In the genomic region with DNA sequence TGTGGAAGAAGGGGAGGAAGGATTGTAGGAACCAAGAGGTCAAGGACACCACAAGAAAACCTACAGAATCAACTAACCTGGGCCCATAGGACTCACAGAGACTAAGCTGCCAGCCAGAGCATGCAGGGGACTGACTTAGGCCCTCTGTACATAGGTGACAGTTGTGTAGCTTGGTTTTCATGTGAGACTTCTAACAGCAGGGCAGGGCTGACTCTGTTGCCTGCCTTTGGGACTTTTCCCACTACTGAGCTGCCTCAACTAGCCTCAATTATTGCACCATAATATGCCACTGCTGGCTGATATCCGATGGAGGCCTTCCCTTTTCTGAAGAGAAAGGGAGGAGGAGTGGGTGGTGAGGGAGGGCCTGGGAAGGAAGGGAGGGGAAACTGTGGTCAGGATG, we compare ENCODE assay signal across 29 mouse cellular contexts. TPM values are rescaled to one million over a fixed set of nuclear protein-coding genes. Genes with fewer than 3 reads are reported as not detected.
DNase-seq lines count a peak whose midpoint lies in the region; ATAC-seq and TF ChIP-seq lines count a peak whose summit lies in the region.
"Had no signal": no experiment of that assay in that cellular context is flagged by ENCODE, and none has a peak within 500 bp of the region (broad histone marks: within the 10 kb centered on the region; RNA-seq: fewer than 3 reads in every experiment).

No protein-coding gene starts in this region.

- H3K4me1 ChIP-seq in liver, embryonic 12.5 days = peaks cover 28% of the 10 kb centered on the region
- no peaks in the 10 kb centered on the region; the same call in 1 of the 2 replicates for H3K4me1 ChIP-seq in liver, embryonic 11.5 days (replicated peaks; ENCODE audit: control insufficient read depth, insufficient read depth, low read length)
- peaks cover 9% of the 10 kb centered on the region for H3K4me1 ChIP-seq in liver, embryonic 15.5 days (replicated peaks)
- no peaks in the 10 kb centered on the region for H3K4me1 ChIP-seq in intestine, postnatal 0 days (replicated peaks; ENCODE audit: control insufficient read depth, insufficient read depth, low read length)
- H3K4me1 ChIP-seq in midbrain, embryonic 11.5 days (ENCODE audit: control insufficient read depth, insufficient read depth, low read length) = no peaks in the 10 kb centered on the region
- H3K4me1 ChIP-seq: embryonic facial prominence, embryonic 10.5 days; embryonic facial prominence, embryonic 13.5 days; forebrain, embryonic 12.5 days; forebrain, embryonic 15.5 days; heart, embryonic 12.5 days; heart, embryonic 15.5 days; hindbrain, embryonic 10.5 days; hindbrain, embryonic 13.5 days had no signal

- H3K4me2 ChIP-seq in liver, embryonic 12.5 days = no peak overlapping the region
- H3K4me2 ChIP-seq in liver, embryonic 11.5 days = no peak overlapping the region
- no peak overlapping the region for H3K4me2 ChIP-seq in liver, embryonic 15.5 days
- no peak overlapping the region for H3K4me2 ChIP-seq in intestine, postnatal 0 days (replicated peaks; ENCODE audit: low read depth)
- no peak overlapping the region for H3K4me2 ChIP-seq in midbrain, embryonic 11.5 days
- H3K4me2 ChIP-seq: embryonic facial prominence, embryonic 13.5 days; forebrain, embryonic 12.5 days; forebrain, embryonic 15.5 days; heart, embryonic 12.5 days; heart, embryonic 15.5 days; hindbrain, embryonic 13.5 days had no signal

- peaks cover 76% of the 10 kb centered on the region for H3K36me3 ChIP-seq in liver, embryonic 12.5 days
- peaks cover 15% of the 10 kb centered on the region for H3K36me3 ChIP-seq in liver, embryonic 11.5 days (ENCODE audit: control insufficient read depth, insufficient read depth, low read length)
- H3K36me3 ChIP-seq in liver, embryonic 15.5 days (replicated peaks) = peaks cover 38% of the 10 kb centered on the region
- peaks cover 34% of the 10 kb centered on the region for H3K36me3 ChIP-seq in intestine, postnatal 0 days (ENCODE audit: control insufficient read depth, insufficient read depth)
- H3K36me3 ChIP-seq in midbrain, embryonic 11.5 days (ENCODE audit: control insufficient read depth, insufficient read depth, low read length) = no peaks in the 10 kb centered on the region; the same call in 1 of the 2 replicates

- ATAC-seq in liver, embryonic 12.5 days = no peak
- ATAC-seq in liver, embryonic 11.5 days (replicated peaks; ENCODE audit: low FRiP score) = no peak
- ATAC-seq in granulocyte monocyte progenitor cell, adult 5-6 weeks (replicated peaks; ENCODE audit: poor library complexity, severe bottlenecking) = 0 out of 2 replicates have a peak, but pooled peaks have one; percentile 27
- ATAC-seq in liver, embryonic 15.5 days (ENCODE audit: insufficient read depth) = no peak
- no peak for ATAC-seq in intestine, postnatal 0 days
- no peak for ATAC-seq in midbrain, embryonic 11.5 days (ENCODE audit: low FRiP score)
- ATAC-seq: CD4-positive, CD25-positive, alpha-beta regulatory T cell, adult 4 months; forebrain, embryonic 15.5 days; hindbrain, embryonic 16.5 days had no signal

- WGBS in liver, embryonic 12.5 days (ENCODE audit: insufficient replicate concordance) = 59% methylated on average over 1 of the region's 1 CpGs
- WGBS in liver, embryonic 11.5 days = 81% methylated on average over 1 of the region's 1 CpGs
- WGBS in liver, embryonic 15.5 days (ENCODE audit: insufficient replicate concordance) = 52% methylated on average over 1 of the region's 1 CpGs
- WGBS in intestine, postnatal 0 days = 43% methylated on average over 1 of the region's 1 CpGs
- WGBS in midbrain, embryonic 11.5 days = 100% methylated on average over 1 of the region's 1 CpGs

- H3K9ac ChIP-seq in liver, embryonic 12.5 days = no peak overlapping the region
- no peak overlapping the region for H3K9ac ChIP-seq in liver, embryonic 11.5 days (ENCODE audit: low read depth, low read length)
- H3K9ac ChIP-seq in liver, embryonic 15.5 days = no peak overlapping the region
- H3K9ac ChIP-seq in intestine, postnatal 0 days (ENCODE audit: low read depth, low read length) = no peak overlapping the region
- no peak overlapping the region for H3K9ac ChIP-seq in midbrain, embryonic 11.5 days (ENCODE audit: low read length)
- H3K9ac ChIP-seq: embryonic facial prominence, embryonic 13.5 days; forebrain, embryonic 12.5 days; forebrain, embryonic 15.5 days; heart, embryonic 12.5 days; heart, embryonic 15.5 days; hindbrain, embryonic 13.5 days had no signal

- TF ChIP-seq CTCF in intestine, postnatal 0 days (IDR thresholded peaks at IDR 0.05; ENCODE audit: low read depth) = no peak

- no peak for DNase-seq in liver, embryonic 11.5 days (ENCODE audit: low spot score)
- DNase-seq in midbrain, embryonic 11.5 days (ENCODE audit: low spot score, missing footprints) = no peak
- DNase-seq: adrenal gland, adult 8-10 months; adrenal gland, postnatal 25 days; cerebellum, adult 11-12 months; cerebellum, adult 8-10 months; cerebellum, postnatal 10 days; cerebellum, postnatal 36 days; embryo, embryonic 11 days; gastrocnemius, postnatal 25 days; heart, postnatal 10 days; heart, postnatal 36 days had no signal

- H3K4me3 ChIP-seq in liver, embryonic 12.5 days = no peak overlapping the region
- no peak overlapping the region for H3K4me3 ChIP-seq in liver, embryonic 11.5 days (ENCODE audit: low read depth, low read length)
- H3K4me3 ChIP-seq in liver, embryonic 15.5 days (replicated peaks) = no peak overlapping the region
- H3K4me3 ChIP-seq in intestine, postnatal 0 days (ENCODE audit: low read depth, low read length) = no peak overlapping the region
- no peak overlapping the region for H3K4me3 ChIP-seq in midbrain, embryonic 11.5 days (ENCODE audit: low read depth, low read length)
- H3K4me3 ChIP-seq: embryonic facial prominence, embryonic 10.5 days; embryonic facial prominence, embryonic 13.5 days; erythroblast, embryonic 14.5 days; forebrain, embryonic 12.5 days; forebrain, embryonic 15.5 days; heart, embryonic 12.5 days; heart, embryonic 15.5 days; hindbrain, embryonic 10.5 days; hindbrain, embryonic 13.5 days had no signal

- H3K27me3 ChIP-seq in liver, embryonic 12.5 days (replicated peaks) = no peaks in the 10 kb centered on the region
- no peaks in the 10 kb centered on the region for H3K27me3 ChIP-seq in liver, embryonic 11.5 days (replicated peaks; ENCODE audit: control insufficient read depth, insufficient read depth, low read length)
- no peaks in the 10 kb centered on the region for H3K27me3 ChIP-seq in liver, embryonic 15.5 days
- H3K27me3 ChIP-seq in intestine, postnatal 0 days (replicated peaks; ENCODE audit: control insufficient read depth, insufficient read depth, low read length) = no peaks in the 10 kb centered on the region
- H3K27me3 ChIP-seq in midbrain, embryonic 11.5 days (ENCODE audit: control insufficient read depth, insufficient read depth, low read length) = no peaks in the 10 kb centered on the region
- H3K27me3 ChIP-seq: embryonic facial prominence, embryonic 13.5 days; forebrain, embryonic 12.5 days; forebrain, embryonic 15.5 days; heart, embryonic 12.5 days; heart, embryonic 15.5 days; hindbrain, embryonic 13.5 days had no signal

- H3K27ac ChIP-seq in liver, embryonic 12.5 days = 0 out of 2 replicates have a peak overlapping the region, but pooled peaks have one; percentile 16
- no peak overlapping the region for H3K27ac ChIP-seq in liver, embryonic 11.5 days (ENCODE audit: low read depth, low read length)
- peak overlapping the region; percentile 66; the same call in 1 of the 2 replicates for H3K27ac ChIP-seq in liver, embryonic 15.5 days (replicated peaks)
- no peak overlapping the region for H3K27ac ChIP-seq in intestine, postnatal 0 days (ENCODE audit: low read depth, low read length)
- no peak overlapping the region for H3K27ac ChIP-seq in midbrain, embryonic 11.5 days (ENCODE audit: low read depth, low read length)
- H3K27ac ChIP-seq: embryonic facial prominence, embryonic 10.5 days; embryonic facial prominence, embryonic 13.5 days; forebrain, embryonic 12.5 days; forebrain, embryonic 15.5 days; heart, embryonic 15.5 days; hindbrain, embryonic 10.5 days; hindbrain, embryonic 13.5 days had no signal

- H3K9me3 ChIP-seq in liver, embryonic 12.5 days (replicated peaks) = no peaks in the 10 kb centered on the region
- H3K9me3 ChIP-seq in liver, embryonic 11.5 days (ENCODE audit: control insufficient read depth, low read length) = no peaks in the 10 kb centered on the region
- H3K9me3 ChIP-seq in liver, embryonic 15.5 days (replicated peaks) = no peaks in the 10 kb centered on the region
- no peaks in the 10 kb centered on the region for H3K9me3 ChIP-seq in intestine, postnatal 0 days (ENCODE audit: control insufficient read depth)
- H3K9me3 ChIP-seq in midbrain, embryonic 11.5 days (ENCODE audit: control insufficient read depth, low read length) = no peaks in the 10 kb centered on the region
- H3K9me3 ChIP-seq: embryonic facial prominence, embryonic 10.5 days; embryonic facial prominence, embryonic 13.5 days; forebrain, embryonic 12.5 days; forebrain, embryonic 15.5 days; heart, embryonic 12.5 days; heart, embryonic 15.5 days; hindbrain, embryonic 10.5 days; hindbrain, embryonic 13.5 days had no signal

RNA-seq across cellular contexts. Expression of gene Serpind1, which starts 15.6 kb away (rescaled TPM):
- 107 and 111 TPM in 2 replicates for polyA plus RNA-seq in liver, embryonic 12.5 days (2016; fragmentation: Nextera tagmentation; extraction: Ambion mirVana)
- 110 and 128 TPM in 2 replicates for polyA plus RNA-seq in liver, embryonic 11.5 days (2014; fragmentation: Nextera tagmentation; extraction: Ambion mirVana)
- not detected in 2 replicates for total RNA-seq in granulocyte monocyte progenitor cell, adult 5-6 weeks (2014; fragmentation: Nextera tagmentation)
- total RNA-seq in granulocyte monocyte progenitor cell, adult 5-6 weeks (2017) = not detected in 2 replicates
- 194 and 213 TPM in 2 replicates for polyA plus RNA-seq in liver, embryonic 15.5 days (2015; fragmentation: Nextera tagmentation; extraction: Ambion mirVana)
- 0.09 and 0.14 TPM in 2 replicates for polyA plus RNA-seq in intestine, postnatal 0 days (2015; fragmentation: Nextera tagmentation; extraction: Ambion mirVana)
- polyA plus RNA-seq in midbrain, embryonic 11.5 days (2014; fragmentation: Nextera tagmentation; extraction: Ambion mirVana) = 0.22 and 0.28 TPM in 2 replicates
- total RNA-seq: gastrocnemius, adult 8-10 months; MEL had no signal
- polyA plus RNA-seq: erythroblast, embryonic 14.5 days had no signal

RNA-seq across cellular contexts. Expression of gene Snap29, which starts 59.0 kb away (rescaled TPM):
- polyA plus RNA-seq in liver, embryonic 12.5 days (2016; fragmentation: Nextera tagmentation; extraction: Ambion mirVana) = 10.6 and 10.8 TPM in 2 replicates
- 7.2 and 8.7 TPM in 2 replicates for polyA plus RNA-seq in liver, embryonic 11.5 days (2014; fragmentation: Nextera tagmentation; extraction: Ambion mirVana)
- 18.4 and 21.0 TPM in 2 replicates for total RNA-seq in granulocyte monocyte progenitor cell, adult 5-6 weeks (2014; fragmentation: Nextera tagmentation)
- 14.8 and 20.3 TPM in 2 replicates for total RNA-seq in granulocyte monocyte progenitor cell, adult 5-6 weeks (2017)
- polyA plus RNA-seq in liver, embryonic 15.5 days (2015; fragmentation: Nextera tagmentation; extraction: Ambion mirVana) = 8.8 and 9.2 TPM in 2 replicates
- polyA plus RNA-seq in intestine, postnatal 0 days (2015; fragmentation: Nextera tagmentation; extraction: Ambion mirVana) = 15.5 and 16.8 TPM in 2 replicates
- polyA plus RNA-seq in midbrain, embryonic 11.5 days (2014; fragmentation: Nextera tagmentation; extraction: Ambion mirVana) = 7.5 and 8.0 TPM in 2 replicates

RNA-seq across cellular contexts. Expression of gene Pi4ka, which starts 59.3 kb away (rescaled TPM):
- 25.6 TPM in 2 replicates for polyA plus RNA-seq in liver, embryonic 12.5 days (2016; fragmentation: Nextera tagmentation; extraction: Ambion mirVana)
- 29.7 and 30.4 TPM in 2 replicates for polyA plus RNA-seq in liver, embryonic 11.5 days (2014; fragmentation: Nextera tagmentation; extraction: Ambion mirVana)
- 52.5 and 78.2 TPM in 2 replicates for total RNA-seq in granulocyte monocyte progenitor cell, adult 5-6 weeks (2014; fragmentation: Nextera tagmentation)
- 28.3 and 29.5 TPM in 2 replicates for total RNA-seq in granulocyte monocyte progenitor cell, adult 5-6 weeks (2017)
- 12.0 and 13.4 TPM in 2 replicates for polyA plus RNA-seq in liver, embryonic 15.5 days (2015; fragmentation: Nextera tagmentation; extraction: Ambion mirVana)
- 20.5 and 23.3 TPM in 2 replicates for polyA plus RNA-seq in intestine, postnatal 0 days (2015; fragmentation: Nextera tagmentation; extraction: Ambion mirVana)
- 40.1 and 46.1 TPM in 2 replicates for polyA plus RNA-seq in midbrain, embryonic 11.5 days (2014; fragmentation: Nextera tagmentation; extraction: Ambion mirVana)

Comparison
In these comparisons a context has a peak if more than half of its experiments do, and no peak if none do; other contexts are left out.
1. H3K27ac ChIP-seq: peak in liver, embryonic 12.5 days (single experiment) and liver, embryonic 15.5 days (single experiment); none in liver, embryonic 11.5 days (single experiment), intestine, postnatal 0 days (single experiment) and midbrain, embryonic 11.5 days (single experiment).
2. RNA of gene Serpind1, which starts 15.6 kb away (polyA plus RNA-seq): 194 to 213 TPM in liver, embryonic 15.5 days, 107 to 111 TPM in liver, embryonic 12.5 days and 110 to 128 TPM in liver, embryonic 11.5 days; 0.22 to 0.28 TPM in midbrain, embryonic 11.5 days and 0.09 to 0.14 TPM in intestine, postnatal 0 days; every median in the first group is over 10 times any median in the second.